Mouse (Mus musculus) neural tube, postnatal 0 days (tissue): Measurements from ENCODE around the gene Cep290. TPM values are rescaled to one million over a fixed set of nuclear protein-coding genes. Genes with fewer than 3 reads are reported as not detected.

Experiments
- polyA plus RNA-seq: library from polyadenylated mRNA; unstranded; fragments of >200 nt; fragmentation: Nextera tagmentation; extraction: Ambion mirVana; gene quantifications from 2 replicates; pipeline ENCODE4 v1.2.1, GENCODE M21; 2015

Gene Cep290
- polyA plus RNA-seq = 4.9 and 5.1 TPM in 2 replicates

DNA sequence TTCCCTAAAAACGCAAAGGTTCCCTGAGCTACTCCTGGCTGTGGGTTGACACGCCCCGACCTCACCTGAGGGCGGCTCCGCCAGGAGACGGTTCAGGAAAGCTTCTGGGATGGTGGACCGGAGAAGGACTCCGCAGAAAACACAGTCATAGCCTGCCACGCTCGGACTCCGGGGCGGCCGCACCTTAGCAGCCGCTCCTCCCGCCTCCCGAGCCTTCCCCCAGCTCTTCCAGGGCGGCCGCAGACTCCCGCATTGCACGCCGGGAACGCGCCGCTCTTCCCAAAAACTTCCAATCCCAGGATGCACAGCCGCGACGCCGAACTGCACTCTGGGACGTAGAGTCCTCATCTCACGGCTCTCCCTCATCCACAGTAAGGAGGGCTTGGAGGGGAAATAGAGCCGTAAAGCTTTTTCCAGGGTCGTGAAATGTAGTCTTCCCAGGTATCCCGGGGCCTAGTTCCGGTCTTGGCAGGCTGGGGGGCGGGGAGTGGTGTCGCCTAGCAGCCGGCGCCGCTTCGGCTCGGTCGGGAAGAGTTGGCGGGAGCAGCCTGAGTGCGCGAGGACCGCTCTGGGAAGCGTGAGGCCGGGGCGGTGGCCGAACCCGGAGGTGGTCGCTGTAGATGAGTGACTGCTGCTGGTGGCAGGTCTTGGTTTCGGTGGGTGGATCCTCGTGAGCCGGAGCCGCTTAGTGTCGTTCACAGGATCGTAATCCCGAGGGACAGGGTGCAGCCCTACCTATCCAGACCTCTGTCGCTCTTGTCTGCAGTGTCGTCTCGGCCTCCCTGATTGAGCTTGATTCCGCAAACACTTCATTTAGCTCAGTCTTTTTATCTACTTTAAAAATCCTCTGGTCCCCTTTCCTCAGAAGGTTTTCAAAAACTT is at the start of gene Cep290, which contains the start of gene Tmtc3:
TSS of gene Cep290 (plus strand) at position 462 of the 882 bp plus-strand sequence.
TSS of gene Tmtc3 (minus strand) at position 254 of the 882 bp plus-strand sequence.

DNA sequence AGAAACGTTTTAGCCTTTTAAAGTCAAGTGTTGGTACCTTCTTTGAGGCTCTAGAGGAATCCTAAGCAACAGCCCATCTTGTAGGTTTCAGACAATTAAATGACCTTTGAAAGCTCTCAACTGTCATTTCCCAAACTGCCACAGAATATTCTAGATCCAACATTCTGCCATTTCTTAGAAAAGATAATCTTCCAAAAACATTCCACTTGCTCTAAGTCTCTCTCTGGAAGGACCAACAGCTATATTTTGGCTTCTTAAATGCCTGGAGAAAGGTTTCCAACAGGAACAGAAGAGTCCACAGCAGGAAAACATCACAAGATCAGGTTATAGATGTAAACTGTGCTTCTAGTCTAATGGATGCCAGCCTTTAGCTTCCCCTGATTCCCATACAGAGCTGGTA is 103.0 kb downstream of the Cep290 start, which contains the start of the genes 4930430F08Rik and 1700017N19Rik:
TSS of gene 4930430F08Rik (minus strand) at position 101 of the 400 bp plus-strand sequence.
TSS of gene 1700017N19Rik (plus strand) at position 162 of the 400 bp plus-strand sequence.

Other genes with a start within 250 kb of the Cep290 start
- not detected in 2 replicates for gene Gm4301, start 151.9 kb upstream of the Cep290 start, polyA plus RNA-seq
- not detected in 2 replicates for gene Gm4302, start 146.7 kb upstream of the Cep290 start, polyA plus RNA-seq
- not detected in 2 replicates for gene Gm4303, start 141.6 kb upstream of the Cep290 start, polyA plus RNA-seq
- not detected in 2 replicates for gene Gm4305, start 136.5 kb upstream of the Cep290 start, polyA plus RNA-seq
- not detected in 2 replicates for gene Gm4307, start 126.2 kb upstream of the Cep290 start, polyA plus RNA-seq
- not detected in 2 replicates for gene Gm4312, start 105.0 kb upstream of the Cep290 start, polyA plus RNA-seq
- 6.0 and 7.3 TPM in 2 replicates for gene Tmtc3, start 208 bp upstream of the Cep290 start, polyA plus RNA-seq
- 20.5 and 23.2 TPM in 2 replicates for gene 4930430F08Rik, start 102.9 kb downstream of the Cep290 start, polyA plus RNA-seq
- gene 1700017N19Rik, start 102.9 kb downstream of the Cep290 start, polyA plus RNA-seq = 0.49 and 0.84 TPM in 2 replicates